Mouse (Mus musculus): Measurements from ENCODE around the gene Shank3.
A peak's percentile ranks its signal among the peaks of the same experiment; 100 is the strongest.

Gene Shank3

DNA sequence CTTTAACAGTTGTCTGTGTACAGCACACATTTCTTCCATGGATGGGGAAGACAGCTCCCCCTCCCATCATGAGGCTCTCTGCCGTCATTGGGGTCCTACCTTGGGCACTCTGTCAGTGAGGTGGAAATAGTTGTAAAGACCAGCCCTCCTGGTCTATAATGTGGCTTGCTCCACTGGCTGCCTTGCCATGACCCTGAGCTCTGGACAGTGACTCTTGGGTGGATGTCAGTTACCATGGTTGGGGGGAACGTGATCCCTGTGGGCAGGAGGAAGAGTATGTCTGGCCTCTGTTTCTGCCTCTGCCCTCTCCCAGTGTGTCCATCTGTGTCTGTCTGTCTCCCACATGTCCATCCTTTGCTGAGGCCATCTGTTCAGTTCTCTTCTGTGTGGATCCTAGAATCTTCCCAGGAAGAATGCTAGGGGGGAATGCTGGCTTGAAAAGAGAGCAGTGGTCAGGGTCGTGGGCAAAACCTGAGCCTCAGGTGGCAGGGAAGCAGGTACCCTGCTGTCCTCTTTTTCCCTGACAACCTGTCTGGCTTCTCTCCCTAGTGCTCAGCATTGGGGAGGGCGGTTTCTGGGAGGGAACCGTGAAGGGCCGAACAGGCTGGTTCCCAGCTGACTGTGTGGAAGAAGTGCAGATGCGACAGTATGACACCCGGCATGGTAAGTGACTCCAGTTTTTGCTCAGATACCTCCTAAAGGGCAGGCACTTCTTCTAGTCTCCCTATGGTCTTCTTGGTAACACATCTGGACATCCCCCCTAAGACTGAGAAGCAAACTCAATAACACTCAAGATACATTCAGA, 25.4 kb downstream of the Shank3 start:
- DNase-seq (ENCODE audit: low spot score in 2 of 2): no peak

DNA sequence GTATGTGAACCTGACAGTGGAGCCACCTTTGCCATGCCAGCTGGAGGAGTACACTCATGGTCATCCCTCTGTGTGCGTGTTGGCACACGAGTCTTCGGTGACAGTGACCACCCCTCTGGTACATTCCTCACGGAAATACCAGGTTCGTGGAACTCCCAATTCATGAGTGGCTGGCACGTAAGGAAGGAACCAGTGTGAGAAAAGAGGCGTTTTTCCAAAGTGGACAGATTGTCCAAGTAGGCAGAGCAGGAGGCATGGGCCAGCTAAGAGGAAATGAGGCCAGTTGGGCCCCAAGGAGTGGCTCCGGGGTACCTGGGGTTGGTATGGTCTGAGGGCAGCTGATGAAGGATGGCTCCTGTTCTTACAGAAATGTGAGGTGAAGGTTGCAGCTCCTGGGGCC, 26.0 kb downstream of the Shank3 start:
- no peak for DNase-seq (ENCODE audit: low spot score in 2 of 2)

DNA sequence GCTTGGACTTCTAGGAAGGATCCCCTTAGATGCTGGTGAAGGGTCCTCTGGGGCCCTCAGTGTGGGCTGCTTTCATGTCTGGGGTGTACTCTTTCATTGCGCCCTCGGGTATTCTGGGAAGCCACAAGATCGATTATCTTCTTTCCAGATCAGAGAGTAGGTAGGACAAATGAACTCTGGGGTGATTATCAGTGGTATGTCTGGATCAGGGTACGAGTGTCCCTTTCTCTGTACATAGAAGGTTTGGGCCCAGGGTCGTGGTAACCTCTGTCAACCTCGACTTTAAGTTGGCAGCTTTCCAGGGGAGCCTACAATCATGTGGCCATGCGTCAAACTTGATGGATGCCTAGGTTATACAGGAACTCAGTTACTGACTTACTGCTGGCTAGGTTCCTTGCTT, 26.5 kb downstream of the Shank3 start:
- DNase-seq (ENCODE audit: low spot score in 2 of 2): no peak

DNA sequence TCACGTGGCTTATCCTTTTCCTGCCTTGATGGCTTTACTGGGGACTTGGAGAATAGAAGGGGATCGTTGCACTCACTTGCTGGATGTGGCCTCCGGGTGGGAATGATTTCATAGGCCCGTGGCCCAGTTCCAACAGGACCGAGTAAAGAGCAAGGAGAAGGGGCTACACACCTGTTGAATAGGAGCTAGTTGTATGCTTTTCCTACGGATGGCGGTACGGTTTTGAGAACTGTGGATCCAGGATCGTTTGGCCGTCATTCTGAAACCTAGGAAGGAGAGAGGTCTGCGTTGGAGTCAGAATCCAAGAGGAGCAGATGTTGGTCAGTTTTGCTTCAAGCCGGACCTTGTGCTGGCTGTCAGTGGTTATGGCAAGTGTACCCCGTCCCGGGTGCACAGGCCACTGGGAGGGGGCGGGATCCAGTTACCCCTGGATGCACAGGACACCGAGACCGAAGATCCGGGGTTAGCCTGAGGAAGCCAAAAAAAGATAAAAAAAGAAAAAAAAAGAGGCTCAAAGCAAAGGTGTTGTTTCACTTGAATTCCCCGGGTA, 27.4 kb downstream of the Shank3 start:
- DNase-seq (ENCODE audit: low spot score in 2 of 2): no peak

DNA sequence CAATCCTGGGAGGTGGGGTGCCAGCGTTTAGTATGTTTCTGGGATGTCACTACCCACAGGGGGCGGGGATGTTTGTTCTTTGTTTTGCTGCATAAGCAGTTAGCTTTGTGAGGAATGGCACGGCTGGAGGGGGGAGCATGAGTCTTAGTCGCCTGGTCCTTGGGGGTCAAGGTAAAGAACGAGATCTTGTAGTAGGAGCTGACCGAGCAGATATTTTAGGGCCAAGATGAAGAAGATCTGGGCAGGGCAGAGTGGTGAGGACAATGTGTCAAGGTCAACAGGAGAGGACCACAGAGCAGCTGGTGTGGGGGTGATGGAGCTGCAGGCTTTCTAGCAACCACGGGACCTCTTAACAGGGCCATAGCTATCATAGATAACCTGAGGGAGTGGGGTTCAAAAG, 28.0 kb downstream of the Shank3 start:
- no peak for DNase-seq (ENCODE audit: low spot score in 2 of 2)

DNA sequence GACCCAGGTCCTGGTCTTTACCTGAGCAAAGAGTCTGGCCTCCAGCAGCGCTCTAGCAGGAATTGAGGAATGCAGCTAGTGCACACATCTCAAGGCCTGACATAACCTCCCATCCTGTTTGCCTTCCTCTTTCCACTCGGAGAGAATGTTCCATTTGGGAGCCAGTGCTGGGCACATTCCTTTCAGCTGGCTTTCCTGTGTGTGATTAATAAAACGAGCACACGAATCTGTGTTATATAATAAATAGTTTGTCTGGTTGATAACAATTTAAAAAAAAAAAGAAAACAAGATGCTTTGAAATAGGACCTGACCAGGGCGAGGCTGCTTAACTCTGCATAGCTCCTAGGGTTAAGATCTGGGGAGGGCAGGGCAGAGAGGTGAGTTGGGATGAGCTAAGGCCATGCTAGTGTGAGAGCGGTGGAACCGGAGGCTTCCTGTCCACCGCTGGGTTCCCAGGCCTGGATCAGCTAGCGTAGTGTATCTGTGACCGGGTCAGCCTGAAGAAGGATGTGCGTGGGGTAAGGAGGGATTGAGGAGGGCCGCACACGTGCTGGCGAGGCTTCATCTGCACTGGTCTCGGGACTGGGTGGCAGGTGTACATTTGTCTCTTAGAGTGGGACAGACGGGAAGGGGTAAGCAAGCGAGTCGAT, 28.9 kb downstream of the Shank3 start:
- DNase-seq (ENCODE audit: low spot score in 2 of 2): no peak

DNA sequence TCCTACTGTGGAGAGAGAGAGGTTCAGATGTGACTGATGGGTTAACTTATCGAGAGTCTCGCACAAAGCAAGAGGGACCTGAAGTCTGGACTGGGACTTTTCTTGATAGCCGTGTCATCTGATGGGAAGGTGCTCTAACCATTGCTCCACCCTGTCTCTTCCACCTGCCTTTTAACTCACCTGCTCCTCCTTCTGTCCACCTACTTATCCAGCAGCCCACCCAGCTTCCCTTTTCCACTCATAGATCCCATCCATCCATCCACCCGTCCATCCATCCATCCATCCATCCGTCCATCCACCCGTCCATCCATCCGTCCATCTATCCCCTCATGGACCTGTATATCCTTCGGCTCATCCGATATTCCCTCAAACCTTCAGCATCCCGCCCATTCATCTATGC, 29.5 kb downstream of the Shank3 start:
- DNase-seq (ENCODE audit: low spot score in 2 of 2): no peak

DNA sequence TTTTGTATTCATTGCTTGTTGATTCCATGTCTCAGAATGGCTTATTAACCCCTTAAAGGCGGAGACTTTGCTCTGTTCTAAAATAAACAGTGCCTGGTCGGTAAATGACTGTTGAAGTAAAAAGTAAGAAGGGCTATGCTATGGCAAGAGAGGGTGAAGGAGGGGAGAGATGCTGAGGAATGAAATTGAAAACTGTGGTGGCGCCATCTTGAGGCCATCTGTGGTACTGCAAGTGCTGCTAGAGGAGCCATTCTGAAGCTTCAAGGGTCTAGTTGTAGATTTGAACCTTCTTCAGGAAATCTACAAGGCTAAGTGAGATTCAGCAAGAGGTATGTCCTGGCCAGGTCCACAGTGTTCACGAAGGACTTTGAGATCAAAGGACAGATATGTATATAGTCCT, 30.9 kb downstream of the Shank3 start:
- peak; percentile 44 for DNase-seq (ENCODE audit: low spot score in 2 of 2)

DNA sequence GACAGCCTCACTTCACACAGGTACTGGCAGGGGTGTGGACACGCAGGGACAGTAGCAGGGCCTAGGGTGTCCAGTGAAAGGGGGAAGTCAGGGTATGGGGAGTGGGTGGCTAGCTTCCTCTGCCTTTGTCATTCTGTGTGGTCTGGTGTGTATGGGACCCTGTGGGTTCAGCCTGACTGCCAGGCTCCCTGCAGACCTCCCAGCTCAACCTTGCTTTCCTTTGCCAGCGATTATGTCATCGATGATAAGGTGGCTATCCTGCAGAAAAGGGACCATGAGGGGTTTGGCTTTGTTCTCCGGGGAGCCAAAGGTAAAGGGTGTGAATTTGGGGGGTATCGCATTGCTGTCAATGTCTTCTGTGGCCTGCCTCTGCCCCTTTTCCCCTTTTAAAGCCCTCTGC, 32.0 kb downstream of the Shank3 start:
- no peak for DNase-seq (ENCODE audit: low spot score in 2 of 2)

DNA sequence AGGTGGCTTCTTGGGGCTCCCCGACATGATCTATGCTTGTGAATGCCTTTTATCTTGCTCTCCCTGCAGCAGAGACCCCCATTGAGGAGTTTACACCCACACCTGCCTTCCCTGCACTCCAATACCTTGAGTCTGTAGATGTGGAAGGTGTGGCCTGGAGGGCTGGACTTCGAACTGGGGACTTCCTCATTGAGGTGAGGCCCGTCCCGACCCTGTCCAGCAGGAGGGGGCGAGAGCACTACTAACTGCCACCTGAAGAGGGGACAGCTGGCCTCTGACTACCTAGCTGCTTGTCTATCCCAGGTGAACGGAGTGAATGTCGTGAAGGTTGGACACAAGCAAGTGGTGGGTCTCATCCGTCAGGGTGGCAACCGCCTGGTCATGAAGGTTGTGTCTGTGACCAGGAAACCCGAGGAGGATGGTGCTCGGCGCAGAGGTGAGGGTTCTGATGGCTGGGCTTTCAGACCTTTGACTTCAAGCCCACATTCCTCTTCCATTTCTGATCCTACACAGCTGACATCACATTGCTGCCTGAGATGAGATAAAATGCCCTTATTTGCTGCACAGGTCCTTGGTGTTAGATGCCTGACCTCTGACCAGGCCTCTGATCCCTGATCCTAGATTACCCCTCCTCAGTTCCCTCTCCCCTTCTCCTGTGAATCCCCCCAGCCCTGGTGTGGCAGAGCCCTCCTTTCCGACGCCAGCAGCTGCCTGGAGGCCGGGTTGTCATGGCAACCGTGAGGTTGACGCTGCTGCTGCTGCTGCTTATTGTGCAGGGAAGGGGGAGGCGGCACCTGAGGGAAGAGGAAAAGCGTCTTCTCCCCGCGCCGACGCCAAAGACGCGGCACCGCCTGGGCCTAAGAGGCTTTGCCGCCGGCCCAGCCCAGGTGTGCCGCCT, 32.9 kb downstream of the Shank3 start:
- DNase-seq (ENCODE audit: low spot score in 2 of 2): no peak

DNA sequence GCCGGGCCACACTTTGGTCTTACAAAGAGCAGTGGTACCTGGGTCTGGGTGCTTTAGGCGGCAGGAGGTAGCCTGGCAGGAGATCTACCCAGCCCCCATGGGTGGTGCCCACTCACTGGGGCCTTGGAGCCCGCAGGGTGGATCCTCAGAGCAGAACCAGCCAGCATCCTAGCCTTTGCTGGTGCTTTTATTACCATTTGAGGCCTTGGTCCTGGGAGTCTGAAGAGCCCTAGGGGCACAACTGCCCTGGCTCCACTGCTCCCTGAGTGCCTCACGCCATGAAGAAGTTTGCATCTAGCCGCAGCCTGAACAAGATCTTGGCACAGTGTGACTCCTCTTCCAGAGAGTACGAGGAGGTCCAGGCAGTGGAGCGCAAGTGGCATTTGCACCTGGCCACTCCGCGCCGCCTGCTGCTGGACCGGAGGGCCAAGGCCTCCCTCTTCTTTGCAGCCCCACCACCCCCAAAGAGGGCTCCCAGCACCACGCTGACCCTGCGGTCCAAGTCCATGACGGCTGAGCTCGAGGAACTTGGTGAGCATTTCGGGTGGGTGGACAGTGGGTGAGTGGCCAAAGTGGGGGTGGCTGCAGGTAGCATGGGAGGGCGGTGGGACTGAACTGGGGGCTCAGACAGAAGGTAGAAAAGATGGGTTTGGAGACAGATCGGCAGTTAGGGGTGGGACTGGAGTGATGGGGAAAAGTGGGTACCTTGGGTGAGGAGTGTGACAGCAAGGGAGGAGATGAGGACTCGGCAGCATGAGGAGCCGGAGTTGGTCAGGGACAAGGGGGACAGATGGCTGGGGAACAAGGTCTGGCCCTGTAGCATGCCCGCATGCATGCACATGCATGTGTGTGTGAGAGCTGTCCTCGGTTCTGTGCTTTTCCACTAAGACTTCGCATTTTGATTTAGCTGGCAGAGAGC, 33.8 kb downstream of the Shank3 start:
- no peak for DNase-seq (ENCODE audit: low spot score in 2 of 2)

DNA sequence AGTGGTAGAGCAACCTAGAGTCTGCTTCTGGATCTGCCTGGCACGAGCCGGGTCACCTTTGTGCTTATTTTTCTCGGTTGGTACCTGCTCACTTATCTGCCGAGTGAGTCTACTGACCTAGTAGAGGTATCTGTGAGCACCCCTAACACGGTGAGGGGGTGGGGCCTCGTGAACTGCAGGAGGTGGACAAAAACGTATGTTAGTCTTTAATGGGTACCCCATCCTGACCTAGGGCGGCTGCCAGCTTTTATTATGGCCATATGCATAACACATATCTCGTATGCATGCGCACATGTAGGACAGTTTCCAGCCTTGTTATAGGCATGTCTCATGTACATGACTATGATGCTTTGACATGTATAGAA, 34.4 kb downstream of the Shank3 start:
- DNase-seq (ENCODE audit: low spot score in 2 of 2): no peak

DNA sequence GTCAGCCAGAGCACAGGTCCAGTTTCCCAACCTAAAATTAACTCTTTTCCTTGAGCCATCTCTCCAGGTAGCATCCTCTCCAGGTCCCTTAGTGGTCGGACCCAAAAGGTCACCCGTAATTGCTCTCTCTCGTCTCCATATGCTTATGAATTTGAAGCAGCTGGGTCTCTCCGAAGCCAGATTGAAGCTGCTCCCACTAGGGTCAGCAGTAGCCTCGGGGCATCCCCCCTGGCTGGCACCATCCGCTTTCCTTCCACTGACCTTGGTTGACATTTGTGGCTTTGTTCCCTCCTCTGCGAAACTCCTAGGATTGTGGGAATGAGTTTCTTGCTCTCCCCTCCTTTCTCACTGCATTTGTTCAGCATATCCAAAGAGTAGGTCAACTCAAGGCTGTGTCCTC, 44.7 kb downstream of the Shank3 start:
- no peak for DNase-seq (ENCODE audit: low spot score in 2 of 2)

DNA sequence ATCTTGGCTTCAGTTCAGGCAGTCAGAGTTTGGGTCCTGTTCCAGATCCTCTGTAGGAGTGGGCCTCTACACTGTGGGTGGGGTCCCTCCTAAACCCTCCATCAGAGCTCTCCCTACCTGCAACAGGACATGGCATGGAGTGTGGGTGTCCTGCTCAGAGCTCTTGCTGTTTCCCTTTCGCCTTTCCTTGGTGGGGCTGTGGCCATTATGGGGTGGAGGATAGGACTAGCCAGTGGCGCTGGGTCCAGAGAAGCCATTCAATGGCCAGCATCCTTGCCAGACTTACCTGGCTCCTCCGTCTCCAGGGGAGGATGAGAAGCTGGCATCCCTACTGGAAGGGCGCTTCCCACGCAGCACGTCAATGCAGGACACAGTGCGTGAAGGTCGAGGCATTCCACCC, 47.9 kb downstream of the Shank3 start:
- DNase-seq (ENCODE audit: low spot score in 2 of 2): no peak

DNA sequence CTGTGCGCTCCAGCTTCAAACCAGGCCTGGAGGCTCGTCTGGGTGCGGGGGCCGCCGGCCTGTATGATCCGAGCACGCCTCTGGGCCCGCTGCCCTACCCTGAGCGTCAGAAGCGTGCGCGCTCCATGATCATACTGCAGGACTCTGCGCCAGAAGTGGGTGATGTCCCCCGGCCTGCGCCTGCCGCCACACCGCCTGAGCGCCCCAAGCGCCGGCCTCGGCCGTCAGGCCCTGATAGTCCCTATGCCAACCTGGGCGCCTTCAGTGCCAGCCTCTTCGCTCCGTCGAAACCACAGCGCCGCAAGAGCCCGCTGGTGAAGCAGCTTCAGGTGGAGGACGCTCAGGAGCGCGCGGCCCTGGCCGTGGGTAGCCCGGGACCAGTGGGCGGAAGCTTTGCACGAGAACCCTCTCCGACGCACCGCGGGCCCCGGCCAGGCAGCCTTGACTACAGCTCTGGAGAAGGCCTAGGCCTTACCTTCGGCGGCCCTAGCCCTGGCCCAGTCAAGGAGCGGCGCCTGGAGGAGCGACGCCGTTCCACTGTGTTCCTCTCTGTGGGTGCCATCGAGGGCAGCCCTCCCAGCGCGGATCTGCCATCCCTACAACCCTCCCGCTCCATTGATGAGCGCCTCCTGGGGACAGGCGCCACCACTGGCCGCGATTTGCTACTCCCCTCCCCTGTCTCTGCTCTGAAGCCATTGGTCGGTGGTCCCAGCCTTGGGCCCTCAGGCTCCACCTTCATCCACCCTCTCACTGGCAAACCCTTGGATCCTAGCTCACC, 48.6 kb downstream of the Shank3 start:
- DNase-seq (ENCODE audit: low spot score in 2 of 2): no peak

DNA sequence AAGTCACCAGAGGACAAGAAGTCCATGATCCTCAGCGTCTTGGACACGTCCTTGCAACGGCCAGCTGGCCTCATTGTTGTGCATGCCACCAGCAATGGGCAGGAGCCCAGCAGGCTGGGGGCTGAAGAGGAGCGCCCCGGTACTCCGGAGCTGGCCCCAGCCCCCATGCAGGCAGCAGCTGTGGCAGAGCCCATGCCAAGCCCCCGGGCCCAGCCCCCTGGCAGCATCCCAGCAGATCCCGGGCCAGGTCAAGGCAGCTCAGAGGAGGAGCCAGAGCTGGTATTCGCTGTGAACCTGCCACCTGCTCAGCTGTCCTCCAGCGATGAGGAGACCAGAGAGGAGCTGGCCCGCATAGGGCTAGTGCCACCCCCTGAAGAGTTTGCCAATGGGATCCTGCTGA, 49.4 kb downstream of the Shank3 start:
- DNase-seq (ENCODE audit: low spot score in 2 of 2): no peak

DNA sequence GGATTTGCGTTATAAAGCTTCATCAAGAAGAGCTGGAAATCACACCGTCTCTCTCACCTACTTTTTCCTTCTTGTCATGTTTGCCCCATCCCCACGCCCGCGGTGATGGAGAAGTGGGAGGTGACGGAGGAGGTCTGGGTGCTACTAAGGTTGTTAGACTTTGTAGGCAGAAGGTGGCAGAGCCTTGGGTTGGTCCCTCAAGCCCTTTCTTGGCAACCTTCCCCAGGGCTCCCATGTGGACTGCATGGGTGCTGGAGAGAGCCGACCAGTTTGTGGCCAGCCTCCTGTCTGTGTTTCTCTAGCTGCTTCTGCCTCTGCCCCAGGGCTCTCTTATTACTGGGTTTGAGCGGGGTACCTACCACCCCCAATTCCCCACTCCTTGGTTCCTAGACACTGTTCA, 51.1 kb downstream of the Shank3 start:
- no peak for DNase-seq (ENCODE audit: low spot score in 2 of 2)

DNA sequence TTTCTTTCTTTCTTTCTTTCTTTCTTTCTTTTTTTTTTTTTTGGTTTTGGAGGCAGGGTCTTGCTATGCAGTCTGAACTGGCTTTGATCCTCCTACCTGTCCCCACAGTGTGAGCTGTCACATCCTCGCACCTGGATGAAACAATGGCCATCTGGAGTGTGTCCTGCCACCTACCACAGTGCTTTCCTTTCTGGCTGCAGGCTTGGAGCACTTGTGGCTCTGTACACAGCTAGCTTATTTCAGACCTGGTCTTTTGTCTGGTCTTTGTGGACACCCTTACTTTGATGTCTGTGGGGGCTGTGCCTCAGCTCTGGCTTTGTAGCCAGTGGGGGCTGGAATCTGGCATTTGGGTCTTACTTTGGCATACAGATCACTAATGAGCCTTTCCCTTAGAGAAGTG, 52.3 kb downstream of the Shank3 start:
- no peak for DNase-seq (ENCODE audit: low spot score in 2 of 2)

DNA sequence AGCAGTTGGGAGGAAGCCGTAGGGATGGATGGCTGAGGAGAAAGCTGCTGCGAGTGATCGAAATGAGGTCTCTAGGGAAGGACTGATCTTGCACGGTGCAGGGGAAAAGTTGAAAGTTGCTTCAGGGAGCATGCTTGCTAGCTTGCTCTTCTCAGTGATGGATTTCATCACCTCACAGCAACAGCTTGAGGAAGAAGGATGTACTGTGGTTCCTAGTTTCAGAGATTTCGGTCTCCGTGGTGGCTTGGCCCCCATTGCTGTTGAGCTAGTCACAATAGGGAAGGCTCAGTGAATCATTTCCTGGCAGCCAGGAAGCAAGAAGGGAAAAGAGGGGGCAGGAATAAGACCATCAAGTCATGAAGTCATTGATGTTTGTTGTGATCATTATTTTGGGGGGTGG, 56.2 kb downstream of the Shank3 start:
- DNase-seq (ENCODE audit: low spot score in 2 of 2): no peak

DNA sequence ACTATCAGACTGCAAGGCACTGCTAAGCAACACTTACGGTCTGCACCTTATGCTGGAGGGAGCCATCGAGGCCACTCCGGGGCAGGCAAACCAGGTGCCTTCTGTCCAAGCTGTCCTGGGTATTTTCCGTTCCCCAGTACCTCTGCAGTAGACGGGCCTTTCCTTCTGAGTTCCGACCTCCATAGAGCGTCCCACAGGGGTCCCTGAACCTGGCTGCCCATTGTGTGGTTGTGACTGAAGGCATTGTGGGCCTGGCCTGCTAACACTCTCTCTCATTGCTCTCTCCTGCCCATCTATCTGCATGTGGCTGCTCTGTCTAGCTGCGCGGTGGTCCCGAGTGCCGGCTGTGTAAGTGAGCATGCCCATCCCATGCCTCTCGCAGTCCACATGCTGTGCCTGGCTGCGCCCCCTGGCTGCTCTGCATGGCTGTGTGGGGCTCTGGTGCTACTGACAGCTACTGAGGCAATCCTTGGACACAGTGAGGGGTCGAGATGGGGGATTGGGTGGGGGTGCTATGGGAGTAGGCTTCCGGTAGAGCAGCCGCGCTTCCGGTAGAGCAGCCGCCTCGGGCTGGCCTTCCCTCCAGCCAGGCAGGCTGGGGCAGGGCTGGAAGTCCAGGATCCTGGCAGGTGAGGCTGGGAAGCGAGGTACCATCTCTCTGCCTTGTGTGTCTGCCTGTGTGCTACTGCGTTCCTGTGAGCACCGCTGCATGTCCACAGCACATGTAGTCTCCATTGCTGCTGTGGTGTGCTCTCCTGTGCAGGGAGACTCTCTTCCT, 57.2 kb downstream of the Shank3 start:
- no peak for DNase-seq (ENCODE audit: low spot score in 2 of 2)

Measured in urinary bladder, postnatal 36 days (tissue).